ENCODE assay signal across 15 mouse cellular contexts in the genomic region with DNA sequence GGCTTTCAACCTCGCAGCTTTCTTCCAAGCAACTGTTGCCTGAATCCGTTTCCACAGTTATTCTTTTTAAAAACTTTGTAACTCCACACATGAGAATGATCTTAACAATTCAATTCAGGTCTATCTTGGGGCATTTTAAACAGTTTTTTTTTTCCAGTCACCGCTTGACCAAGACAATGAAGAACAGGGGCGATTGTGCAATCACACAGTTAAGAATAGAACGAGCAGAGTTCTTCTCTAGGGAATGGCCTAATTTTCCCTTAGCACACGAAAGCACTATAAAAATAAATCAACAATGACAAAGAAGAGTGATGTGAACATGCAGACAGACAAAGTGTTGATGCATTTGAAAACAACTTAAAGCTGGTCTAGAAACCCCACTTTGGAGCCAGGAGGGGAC.
DNase-seq lines count a peak whose midpoint lies in the region; ATAC-seq lines count a peak whose summit lies in the region.
"Had no signal": no experiment of that assay in that cellular context is flagged by ENCODE, and none has a peak within 500 bp of the region (broad histone marks: within the 10 kb centered on the region; RNA-seq: fewer than 3 reads in every experiment).

No protein-coding gene starts in this region.

- DNase-seq in frontal cortex, postnatal 25 days (ENCODE audit: low spot score in 2 of 2): no peak
- DNase-seq in lung, postnatal 36 days: peak; percentile 22
- no peak for DNase-seq in lung, adult 18-20 months
- DNase-seq in adipocyte (ENCODE audit: low spot score): peak; percentile 85
- DNase-seq in urinary bladder, postnatal 10 days (ENCODE audit: low spot score): no peak
- no peak for DNase-seq in layer of hippocampus, adult 9-10 months (ENCODE audit: low spot score)
- DNase-seq: adrenal gland, postnatal 10 days; cerebellum, adult 11-12 months; cerebellum, adult 9-10 months; cerebellum, postnatal 25 days; gastrocnemius, postnatal 14 days; heart, postnatal 4 days had no signal

- ATAC-seq in frontal cortex, adult (ENCODE audit: low TSS enrichment): peak; percentile 64
- ATAC-seq: forebrain, embryonic 15.5 days; hindbrain, postnatal 0 days had no signal

Comparison
In these comparisons a context has a peak if more than half of its experiments do, and no peak if none do; other contexts are left out.
1. DNase-seq: peak in lung, postnatal 36 days (single experiment) and adipocyte (single experiment); none in frontal cortex, postnatal 25 days (0 of 2), lung, adult 18-20 months (0 of 2), urinary bladder, postnatal 10 days (single experiment) and layer of hippocampus, adult 9-10 months (single experiment).